Mouse (Mus musculus) CH12.LX (cell line): ENCODE data around the gene Maml1. TPM values are rescaled to one million over a fixed set of nuclear protein-coding genes. Genes with fewer than 3 reads are reported as not detected.

Experiments used
- DNase-seq: peaks from one replicate; pipeline ENCODE4 v3.0.0-alpha.2; 2013; ENCODE audit errors: extremely low read depth
- H3K27ac ChIP-seq: 2 replicates; pipeline ENCODE4 v1.5.1; 2012; ENCODE audit warnings: low read depth, mild to moderate bottlenecking, control low read depth, moderate library complexity; ENCODE audit not compliant: insufficient read depth
- H3K27me3 ChIP-seq: replicated peaks from 2 replicates; pipeline ENCODE3; 2012; ENCODE audit warnings: inconsistent platforms
- H3K36me3 ChIP-seq, 2 experiments: replicated peaks in 1 of 2; 2 replicates each; pipeline versions ENCODE3 to v1.6.1; 2012; ENCODE audit warnings: inconsistent platforms in 1 of 2, low read length in 1 of 2, mild to moderate bottlenecking in 1 of 2, mixed read lengths in 1 of 2, moderate library complexity in 1 of 2; ENCODE audit not compliant: control insufficient read depth in 1 of 2, insufficient read depth in 1 of 2
- H3K4me1 ChIP-seq, 2 experiments: 2 replicates each; pipeline ENCODE4 v1.6.1; 2012; ENCODE audit warnings: inconsistent platforms in 1 of 2, moderate library complexity in 1 of 2; ENCODE audit not compliant: insufficient read depth in 2 of 2, control insufficient read depth in 1 of 2
- H3K4me2 ChIP-seq: 2 replicates; pipeline ENCODE4 v1.6.1; 2012; ENCODE audit warnings: low read depth, mild to moderate bottlenecking, control low read depth; ENCODE audit not compliant: poor library complexity, insufficient read depth, severe bottlenecking
- H3K4me3 ChIP-seq, 3 experiments: fragments of 150-350 bp in 1 of 3; sonication (generic) in 1 of 3; replicated peaks in 1 of 3; 2 replicates each; pipeline versions ENCODE3 to v1.5.1; 2011 to 2012; ENCODE audit warnings: low read depth in 2 of 3, low read length in 2 of 3, mild to moderate bottlenecking in 2 of 3, moderate library complexity in 2 of 3, control low read depth in 1 of 3, improper control_type of control experiment in 1 of 3, inconsistent platforms in 1 of 3, mixed read lengths in 1 of 3; ENCODE audit not compliant: poor library complexity in 1 of 3
- H3K79me2 ChIP-seq: replicated peaks from 2 replicates; pipeline ENCODE4 v1.6.1; 2012; ENCODE audit warnings: mild to moderate bottlenecking, moderate library complexity; ENCODE audit not compliant: control insufficient read depth, poor library complexity, insufficient read depth, severe bottlenecking; ENCODE audit errors: extremely low read depth
- H3K9ac ChIP-seq: 2 replicates; pipeline ENCODE4 v1.6.1; 2012; ENCODE audit warnings: low read depth, mild to moderate bottlenecking, control low read depth, moderate library complexity; ENCODE audit not compliant: insufficient read depth
- H3K9me3 ChIP-seq: replicated peaks from 2 replicates; pipeline ENCODE3; 2012; ENCODE audit warnings: low read length, inconsistent platforms, mixed read lengths
- BHLHE40 ChIP-seq: IDR thresholded peaks from 2 replicates; pipeline ENCODE4 v1.6.1; 2011; ENCODE audit warnings: mild to moderate bottlenecking, low read depth, low read length, improper control_type of control experiment
- CHD1 ChIP-seq: IDR thresholded peaks from 2 replicates; pipeline ENCODE4 v1.6.1; 2012; ENCODE audit warnings: low read depth, low read length, improper control_type of control experiment, inconsistent platforms
- CHD2 ChIP-seq: IDR thresholded peaks from 2 replicates; pipeline ENCODE4 v1.6.1; 2011; ENCODE audit warnings: low read length, improper control_type of control experiment
- CTCF ChIP-seq, 2 experiments: IDR thresholded peaks in 1 of 2; conservative IDR thresholded peaks in 1 of 2; 2 replicates each; pipeline ENCODE4 v1.5.1; 2011 to 2012; ENCODE audit warnings: low read depth in 2 of 2, low read length in 2 of 2, improper control_type of control experiment in 1 of 2, inconsistent platforms in 1 of 2, mild to moderate bottlenecking in 1 of 2, moderate library complexity in 1 of 2
- E2F4 ChIP-seq: IDR thresholded peaks from 2 replicates; pipeline ENCODE4 v1.6.1; 2011; ENCODE audit warnings: low read depth, low read length, improper control_type of control experiment; ENCODE audit not compliant: insufficient replicate concordance
- ELF1 ChIP-seq: IDR thresholded peaks from 2 replicates; pipeline ENCODE4 v1.6.1; 2014; ENCODE audit warnings: low read depth, mild to moderate bottlenecking, inconsistent platforms, low read length, improper control_type of control experiment
- EP300 ChIP-seq: IDR thresholded peaks from 2 replicates; pipeline ENCODE4 v1.6.1; 2011; ENCODE audit warnings: low read length, improper control_type of control experiment
- ETS1 ChIP-seq: conservative IDR thresholded peaks from 2 replicates; pipeline ENCODE4 v1.6.1; 2012; ENCODE audit warnings: low read depth, mild to moderate bottlenecking, inconsistent platforms, low read length, improper control_type of control experiment, moderate library complexity
- GABPA ChIP-seq: IDR thresholded peaks from 2 replicates; pipeline ENCODE4 v1.6.1; 2012; ENCODE audit warnings: low read depth, low read length, improper control_type of control experiment, inconsistent platforms; ENCODE audit not compliant: insufficient replicate concordance
- HCFC1 ChIP-seq: IDR thresholded peaks from 2 replicates; pipeline ENCODE4 v1.6.1; 2012; ENCODE audit warnings: low read depth, mild to moderate bottlenecking, inconsistent platforms, low read length, improper control_type of control experiment
- IRF4 ChIP-seq: IDR thresholded peaks from 2 replicates; pipeline ENCODE4 v1.6.1; 2014; ENCODE audit warnings: low read depth, mild to moderate bottlenecking, inconsistent platforms, low read length, improper control_type of control experiment
- JUN ChIP-seq: IDR thresholded peaks from 2 replicates; pipeline ENCODE4 v1.6.1; 2011; ENCODE audit warnings: low read depth, mild to moderate bottlenecking, low read length, improper control_type of control experiment, moderate library complexity; ENCODE audit not compliant: insufficient read depth
- JUND ChIP-seq: conservative IDR thresholded peaks from 2 replicates; pipeline ENCODE4 v1.6.1; 2011; ENCODE audit warnings: low read depth, low read length, improper control_type of control experiment
- KAT2A ChIP-seq: IDR thresholded peaks from 2 replicates; pipeline ENCODE4 v1.6.1; 2012; ENCODE audit warnings: low read length, improper control_type of control experiment, inconsistent platforms; ENCODE audit not compliant: insufficient replicate concordance
- MAFK ChIP-seq: IDR thresholded peaks from 2 replicates; pipeline ENCODE4 v1.6.1; 2011; ENCODE audit warnings: low read length, improper control_type of control experiment; ENCODE audit not compliant: insufficient replicate concordance
- MAX ChIP-seq: IDR thresholded peaks from 2 replicates; pipeline ENCODE4 v1.6.1; 2011; ENCODE audit warnings: low read length, improper control_type of control experiment
- MAZ ChIP-seq: IDR thresholded peaks from 2 replicates; pipeline ENCODE4 v1.6.1; 2012; ENCODE audit warnings: low read depth, mild to moderate bottlenecking, inconsistent platforms, low read length, improper control_type of control experiment, moderate library complexity
- MEF2A ChIP-seq: IDR thresholded peaks from 2 replicates; pipeline ENCODE4 v1.6.1; 2014; ENCODE audit warnings: low read depth, mild to moderate bottlenecking, inconsistent platforms, low read length, improper control_type of control experiment, borderline replicate concordance
- MXI1 ChIP-seq: IDR thresholded peaks from 2 replicates; pipeline ENCODE4 v1.6.1; 2011; ENCODE audit warnings: mild to moderate bottlenecking, low read depth, low read length, improper control_type of control experiment
- MYC ChIP-seq: IDR thresholded peaks from 2 replicates; pipeline ENCODE4 v1.6.1; 2011; ENCODE audit warnings: low read depth, mild to moderate bottlenecking, improper control_type of control experiment, low read length
- NELFE ChIP-seq: IDR thresholded peaks from 2 replicates; pipeline ENCODE4 v1.6.1; 2011; ENCODE audit warnings: low read depth, low read length, improper control_type of control experiment
- NRF1 ChIP-seq: IDR thresholded peaks from 2 replicates; pipeline ENCODE4 v1.6.1; 2014; ENCODE audit warnings: low read depth, mild to moderate bottlenecking, inconsistent platforms, low read length, improper control_type of control experiment, moderate library complexity
- PAX5 ChIP-seq: IDR thresholded peaks from 2 replicates; pipeline ENCODE4 v1.6.1; 2012; ENCODE audit warnings: low read length, inconsistent platforms, mixed read lengths
- POLR2A ChIP-seq: IDR thresholded peaks from 2 replicates; pipeline ENCODE4 v1.6.1; 2011; ENCODE audit warnings: low read depth, mild to moderate bottlenecking, improper control_type of control experiment, low read length
- POLR2AphosphoS2 ChIP-seq: IDR thresholded peaks from 2 replicates; pipeline ENCODE4 v1.6.1; 2011; ENCODE audit warnings: low read depth, low read length, improper control_type of control experiment
- RAD21 ChIP-seq: IDR thresholded peaks from 2 replicates; pipeline ENCODE4 v1.6.1; 2011; ENCODE audit warnings: low read depth, mild to moderate bottlenecking, low read length, improper control_type of control experiment, moderate library complexity
- RCOR1 ChIP-seq: conservative IDR thresholded peaks from 2 replicates; pipeline ENCODE4 v1.6.1; 2012; ENCODE audit warnings: low read depth, mild to moderate bottlenecking, inconsistent platforms, low read length, improper control_type of control experiment
- SIN3A ChIP-seq: IDR thresholded peaks from 2 replicates; pipeline ENCODE4 v1.6.1; 2012; ENCODE audit warnings: low read length, improper control_type of control experiment, inconsistent platforms
- SMC3 ChIP-seq: IDR thresholded peaks from 2 replicates; pipeline ENCODE4 v1.6.1; 2011; ENCODE audit warnings: low read depth, low read length, improper control_type of control experiment
- TBP ChIP-seq: conservative IDR thresholded peaks from 2 replicates; pipeline ENCODE4 v1.6.1; 2011; ENCODE audit warnings: low read depth, low read length, improper control_type of control experiment
- TCF12 ChIP-seq: IDR thresholded peaks from 2 replicates; pipeline ENCODE4 v1.6.1; 2014; ENCODE audit warnings: low read depth, mild to moderate bottlenecking, inconsistent platforms, low read length, improper control_type of control experiment
- UBTF ChIP-seq: IDR thresholded peaks from 2 replicates; pipeline ENCODE4 v1.6.1; 2012; ENCODE audit warnings: low read depth, mild to moderate bottlenecking, inconsistent platforms, low read length, improper control_type of control experiment, moderate library complexity
- USF1 ChIP-seq: IDR thresholded peaks from 2 replicates; pipeline ENCODE4 v1.6.1; 2014; ENCODE audit warnings: low read depth, mild to moderate bottlenecking, inconsistent platforms, low read length, improper control_type of control experiment
- USF2 ChIP-seq: conservative IDR thresholded peaks from 2 replicates; pipeline ENCODE4 v1.6.1; 2011; ENCODE audit warnings: low read depth, low read length, improper control_type of control experiment
- ZC3H11A ChIP-seq: IDR thresholded peaks from 2 replicates; pipeline ENCODE4 v1.6.1; 2012; ENCODE audit warnings: low read depth, mild to moderate bottlenecking, inconsistent platforms, low read length, improper control_type of control experiment
- ZKSCAN1 ChIP-seq: IDR thresholded peaks from 2 replicates; pipeline ENCODE4 v1.6.1; 2012; ENCODE audit warnings: low read depth, inconsistent platforms, low read length, improper control_type of control experiment, borderline replicate concordance
- ZMIZ1 ChIP-seq: IDR thresholded peaks from 2 replicates; pipeline ENCODE4 v1.6.1; 2012; ENCODE audit warnings: low read depth, mild to moderate bottlenecking, inconsistent platforms, low read length, improper control_type of control experiment
- ZNF384 ChIP-seq: IDR thresholded peaks from 2 replicates; pipeline ENCODE4 v1.6.1; 2012; ENCODE audit warnings: low read depth, low read length, improper control_type of control experiment, inconsistent platforms
- dilution Hi-C: fragments of 300-500 bp; cut with MboI; formaldehyde crosslinking; loops from 2 replicates; pipeline ENCODE4 v1.14.3; 2020; ENCODE audit warnings: low sequenced_read_pairs; ENCODE audit not compliant: extremely low pct_unique_long_range_greater_than_20kb, extremely low pct_ligation_motif_present
- in situ Hi-C: fragments of 300-500 bp; cut with MboI; formaldehyde crosslinking; loops from 3 replicates; pipeline ENCODE4 v1.14.3; 2019; ENCODE audit warnings: low sequenced_read_pairs, low pct_ligation_motif_present, low pct_unique_long_range_greater_than_20kb, mixed read lengths
- polyA plus RNA-seq: library from polyadenylated mRNA; unstranded; fragments of >175 nt; gene quantifications from 2 replicates; pipeline ENCODE4 v1.2.1, GENCODE M21; 2012; ENCODE audit warnings: low read depth; ENCODE audit not compliant: insufficient read length
- total RNA-seq, 2 experiments: library from RNA; depleted of rRNA; stranded (reverse); fragments of 300-350 nt in 1 of 2; fragments of >200 nt in 1 of 2; gene quantifications; 2 replicates each; pipeline ENCODE4 v1.2.3; 2012 to 2014

Gene Maml1
- total and polyA plus RNA-seq, 3 experiments: 2.2 to 9.7 (median 5.4) TPM

- H3K27me3 ChIP-seq: no peaks in the 10 kb centered on the region
- dilution Hi-C loops (no loop called here), in situ Hi-C loops (no loop called here)
- peak overlapping the region; percentile 50 for H3K9ac ChIP-seq
- peak; percentile 89 for DNase-seq
- peaks cover 34 to 47% of the 10 kb centered on the region in 2 experiments for H3K36me3 ChIP-seq
- peak overlapping the region; percentile 56 to 70 (median 64) for H3K4me3 ChIP-seq
- TF ChIP-seq ZKSCAN1 (no peak), EP300 (no peak), SMC3 (peak; percentile 38), CHD1 (no peak), PAX5 (no peak), SIN3A (no peak), JUND (no peak), JUN (no peak), ZNF384 (no peak), RCOR1 (no peak), MXI1 (no peak; the same call in 1 of the 2 replicates), GABPA (no peak), BHLHE40 (no peak), ZMIZ1 (no peak), IRF4 (0 out of 2 replicates have a peak, but pooled peaks have one; percentile 28), ELF1 (no peak), TCF12 (peak; percentile 22; the same call in 1 of the 2 replicates), CTCF (conservative IDR thresholded peaks at IDR 0.05 in 1 of 2, IDR thresholded peaks at IDR 0.05 in 1 of 2; ENCODE audit: low read depth in 2 of 2, low read length in 2 of 2) (peak in 1 of 2 experiments; percentile 69; a peak in 2 of 4 replicates), E2F4 (no peak), NELFE (no peak), MEF2A (no peak), MAX (no peak; the same call in 1 of the 2 replicates), RAD21 (no peak; the same call in 1 of the 2 replicates), POLR2A (peak; percentile 65; the same call in 1 of the 2 replicates), KAT2A (no peak), ETS1 (no peak), TBP (0 out of 2 replicates have a peak, but pooled peaks have one; percentile 36), NRF1 (peak; percentile 75), USF2 (no peak), USF1 (no peak), HCFC1 (no peak), UBTF (peak; percentile 13; the same call in 1 of the 2 replicates), CHD2 (no peak), MYC (no peak), MAFK (no peak), MAZ (peak; percentile 95), ZC3H11A (no peak), POLR2AphosphoS2 (no peak)
- peak overlapping the region; percentile 67 for H3K4me2 ChIP-seq
- no peaks in the 10 kb centered on the region for H3K79me2 ChIP-seq
- peaks cover 14 to 31% of the 10 kb centered on the region in 2 experiments for H3K4me1 ChIP-seq
- no peaks in the 10 kb centered on the region for H3K9me3 ChIP-seq
- no peak overlapping the region for H3K27ac ChIP-seq
Observed at GRCm38 (mm10) chr11:50236540-50236936, 55.6 kb downstream of the Maml1 start.
